16 mouse cellular contexts compared by ENCODE assay signal in the genomic region with DNA sequence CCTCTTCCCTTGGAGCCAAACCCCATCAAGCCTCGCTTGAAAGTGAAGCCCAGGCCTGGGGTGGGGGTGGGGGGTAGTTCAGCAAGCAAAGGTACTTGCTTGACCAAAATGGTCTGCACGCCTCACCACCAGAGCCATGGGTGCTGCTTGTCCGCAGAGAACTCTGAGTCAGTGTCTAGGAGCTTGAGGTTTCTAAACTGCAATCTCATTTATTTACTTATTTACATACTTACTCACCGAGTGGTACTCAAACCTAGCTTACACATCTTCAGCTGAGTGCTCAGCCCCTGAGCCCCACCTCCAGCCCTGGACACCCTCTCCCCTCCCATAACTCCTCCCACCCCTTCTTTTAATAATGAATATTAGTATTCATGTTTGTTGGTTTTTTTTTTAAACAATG. TPM values are rescaled to one million over a fixed set of nuclear protein-coding genes. Genes with fewer than 3 reads are reported as not detected.
DNase-seq lines count a peak whose midpoint lies in the region; ATAC-seq and TF ChIP-seq lines count a peak whose summit lies in the region.
"Had no signal": no experiment of that assay in that cellular context is flagged by ENCODE, and none has a peak within 500 bp of the region (broad histone marks: within the 10 kb centered on the region; RNA-seq: fewer than 3 reads in every experiment).

No protein-coding gene starts in this region.

- peaks cover 13% of the 10 kb centered on the region for H3K36me3 ChIP-seq in heart, adult 2 months (ENCODE audit: control insufficient read depth, insufficient read depth, low read length)
- H3K36me3 ChIP-seq in kidney, embryonic 15.5 days: peaks cover 63% of the 10 kb centered on the region
- H3K36me3 ChIP-seq in midbrain, embryonic 11.5 days (ENCODE audit: control insufficient read depth, insufficient read depth, low read length): no peaks in the 10 kb centered on the region; the same call in 1 of the 2 replicates
- peaks cover 11% of the 10 kb centered on the region for H3K36me3 ChIP-seq in midbrain, embryonic 10.5 days

- DNase-seq in heart, adult 2 months: no peak
- DNase-seq in heart, postnatal 4 days: no peak
- DNase-seq in kidney, postnatal 25 days: no peak
- peak; percentile 57 for DNase-seq in midbrain, embryonic 11.5 days (ENCODE audit: low spot score, missing footprints)
- DNase-seq in midbrain, embryonic 10.5 days (ENCODE audit: low spot score): no peak
- DNase-seq in cerebellum, postnatal 4 days (ENCODE audit: low spot score in 2 of 2): no peak
- DNase-seq in left cerebral cortex, adult 8-10 months (ENCODE audit: low spot score in 2 of 2): no peak
- DNase-seq: adrenal gland, postnatal 14 days; cerebellum, postnatal 14 days; gastrocnemius, postnatal 14 days had no signal

- H3K4me1 ChIP-seq in heart, adult 2 months (ENCODE audit: control insufficient read depth, insufficient read depth, low read length): peaks cover 23% of the 10 kb centered on the region
- H3K4me1 ChIP-seq in kidney, embryonic 15.5 days: peaks cover 69% of the 10 kb centered on the region
- H3K4me1 ChIP-seq in midbrain, embryonic 11.5 days (ENCODE audit: control insufficient read depth, insufficient read depth, low read length): peaks cover 3% of the 10 kb centered on the region; the same call in 1 of the 2 replicates
- peaks cover 34% of the 10 kb centered on the region for H3K4me1 ChIP-seq in midbrain, embryonic 10.5 days

- no peaks in the 10 kb centered on the region for H3K27me3 ChIP-seq in heart, adult 2 months (ENCODE audit: control insufficient read depth, insufficient read depth, low read length)
- no peaks in the 10 kb centered on the region for H3K27me3 ChIP-seq in kidney, embryonic 15.5 days
- no peaks in the 10 kb centered on the region for H3K27me3 ChIP-seq in midbrain, embryonic 11.5 days (ENCODE audit: control insufficient read depth, insufficient read depth, low read length)
- peaks cover 7% of the 10 kb centered on the region; the same call in 1 of the 2 replicates for H3K27me3 ChIP-seq in midbrain, embryonic 10.5 days (ENCODE audit: low read depth, poor library complexity, severe bottlenecking)
- H3K27me3 ChIP-seq: embryonic facial prominence, embryonic 13.5 days; forebrain, embryonic 15.5 days; hindbrain, embryonic 13.5 days; neural tube, embryonic 13.5 days had no signal

- WGBS in heart, adult 2 months: 74% methylated on average over 4 of the region's 4 CpGs
- WGBS in kidney, embryonic 15.5 days: 69% methylated on average over 4 of the region's 4 CpGs
- WGBS in midbrain, embryonic 11.5 days: 75% methylated on average over 4 of the region's 4 CpGs
- WGBS in midbrain, embryonic 10.5 days: 82% methylated on average over 4 of the region's 4 CpGs

- TF ChIP-seq POLR2A in heart, adult 2 months (IDR thresholded peaks at IDR 0.05; ENCODE audit: insufficient read depth, low read depth, low read length): no peak

- no peak overlapping the region for H3K4me3 ChIP-seq in heart, adult 2 months
- no peak overlapping the region for H3K4me3 ChIP-seq in kidney, embryonic 15.5 days (replicated peaks)
- no peak overlapping the region for H3K4me3 ChIP-seq in midbrain, embryonic 11.5 days (ENCODE audit: low read depth, low read length)
- no peak overlapping the region for H3K4me3 ChIP-seq in midbrain, embryonic 10.5 days
- H3K4me3 ChIP-seq: embryonic facial prominence, embryonic 13.5 days; forebrain, embryonic 15.5 days; hindbrain, embryonic 13.5 days; neural tube, embryonic 13.5 days had no signal

- no peak overlapping the region for H3K9ac ChIP-seq in heart, adult 2 months (ENCODE audit: low read depth, low read length)
- H3K9ac ChIP-seq in kidney, embryonic 15.5 days: no peak overlapping the region
- H3K9ac ChIP-seq in midbrain, embryonic 11.5 days (ENCODE audit: low read length): no peak overlapping the region
- H3K9ac ChIP-seq: embryonic facial prominence, embryonic 13.5 days; forebrain, embryonic 15.5 days; hindbrain, embryonic 13.5 days; neural tube, embryonic 13.5 days had no signal

- no peaks in the 10 kb centered on the region for H3K9me3 ChIP-seq in kidney, embryonic 15.5 days (replicated peaks)
- H3K9me3 ChIP-seq in midbrain, embryonic 11.5 days (ENCODE audit: control insufficient read depth, low read length): no peaks in the 10 kb centered on the region
- no peaks in the 10 kb centered on the region for H3K9me3 ChIP-seq in midbrain, embryonic 10.5 days (replicated peaks)
- H3K9me3 ChIP-seq: embryonic facial prominence, embryonic 13.5 days; forebrain, embryonic 15.5 days; hindbrain, embryonic 13.5 days; neural tube, embryonic 13.5 days had no signal

- peak overlapping the region; percentile 96 for H3K27ac ChIP-seq in heart, adult 2 months
- H3K27ac ChIP-seq in kidney, embryonic 15.5 days: 0 out of 2 replicates have a peak overlapping the region, but pooled peaks have one; percentile 41
- H3K27ac ChIP-seq in midbrain, embryonic 11.5 days (ENCODE audit: low read depth, low read length): no peak overlapping the region
- no peak overlapping the region for H3K27ac ChIP-seq in midbrain, embryonic 10.5 days (replicated peaks)
- H3K27ac ChIP-seq: forebrain, embryonic 15.5 days; hindbrain, embryonic 13.5 days; neural tube, embryonic 13.5 days had no signal

- no peak overlapping the region for H3K4me2 ChIP-seq in kidney, embryonic 15.5 days
- no peak overlapping the region for H3K4me2 ChIP-seq in midbrain, embryonic 11.5 days
- H3K4me2 ChIP-seq: embryonic facial prominence, embryonic 13.5 days; forebrain, embryonic 15.5 days; hindbrain, embryonic 13.5 days; neural tube, embryonic 13.5 days had no signal

- no peak for TF ChIP-seq EP300 in heart, adult 2 months (IDR thresholded peaks at IDR 0.05; ENCODE audit: insufficient read depth, low read depth, low read length)

- intact Hi-C loops in heart, adult 2 months (cut with DNase I): loop anchor here (2.0 kb wide), 1 partner anchor 16 kb away; no protein-coding TSS in a partner anchor

- H3K79me2 ChIP-seq in heart, adult 2 months (replicated peaks; ENCODE audit: control insufficient read depth, insufficient read depth, low read length): no peaks in the 10 kb centered on the region

- no peak for TF ChIP-seq CTCF in heart, adult 2 months (IDR thresholded peaks at IDR 0.05)

- ATAC-seq in kidney, embryonic 15.5 days (replicated peaks; ENCODE audit: low FRiP score): no peak
- no peak for ATAC-seq in midbrain, embryonic 11.5 days (ENCODE audit: low FRiP score)
- ATAC-seq: forebrain, embryonic 15.5 days; intestine, postnatal 0 days had no signal

RNA-seq across cellular contexts. Expression of gene Dnmt3a, which starts 48.6 kb away (rescaled TPM):
- 10 to 100 TPM; 50.9 to 56.0 TPM for total RNA-seq in heart, adult 2 months (2021)
- 13.6 and 22.4 TPM in 2 replicates for polyA plus RNA-seq in heart, adult 2 months (2012; rRNA removed)
- total RNA-seq in heart, postnatal 4 days (2021): 100 to 1,000 TPM; 118 TPM
- 124 and 132 TPM in 2 replicates for polyA plus RNA-seq in kidney, embryonic 15.5 days (2015; fragmentation: Nextera tagmentation; extraction: Ambion mirVana)
- polyA plus RNA-seq in midbrain, embryonic 11.5 days (2014; fragmentation: Nextera tagmentation; extraction: Ambion mirVana): 49.6 and 56.5 TPM in 2 replicates
- 92.2 and 115 TPM in 2 replicates for polyA plus RNA-seq in midbrain, embryonic 10.5 days (2016; fragmentation: Nextera tagmentation; extraction: Ambion mirVana)
- 100 to 1,000 TPM; 101 to 108 (median 103) TPM for total RNA-seq in left cerebral cortex, adult 8-10 months (2022)

Comparison
In these comparisons a context has a peak if more than half of its experiments do, and no peak if none do; other contexts are left out.
1. H3K27ac ChIP-seq: peak in heart, adult 2 months (single experiment) and kidney, embryonic 15.5 days (single experiment); none in midbrain, embryonic 11.5 days (single experiment) and midbrain, embryonic 10.5 days (single experiment).